Mouse (Mus musculus): Measurements from ENCODE around the gene Wnt4.

The Wnt4 gene

GRCm38 (mm10) chr4:137305831-137306576 is 28.7 kb downstream of the Wnt4 start:
- DNase-seq (ENCODE audit: inconsistent age in 2 of 2, low spot score in 1 of 2) = peak in 1 of 2 experiments; percentile 60

DNA sequence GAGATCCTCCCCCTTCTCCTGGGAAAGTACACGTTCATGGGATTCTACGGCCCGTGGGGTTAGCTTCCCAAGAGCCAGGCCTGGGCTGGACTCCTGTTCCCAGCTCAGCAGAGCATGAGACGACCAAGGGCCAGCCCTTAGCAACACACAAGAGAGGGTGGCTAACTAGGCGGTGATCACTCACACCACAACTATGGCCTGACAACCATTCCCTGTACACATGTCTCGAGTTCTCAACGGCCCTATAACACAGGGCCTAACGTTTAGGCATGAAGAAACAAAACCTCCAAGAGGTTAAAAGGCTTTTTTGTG is 29.2 kb downstream of the Wnt4 start:
- no peak for DNase-seq (ENCODE audit: inconsistent age in 2 of 2, low spot score in 1 of 2)

DNA sequence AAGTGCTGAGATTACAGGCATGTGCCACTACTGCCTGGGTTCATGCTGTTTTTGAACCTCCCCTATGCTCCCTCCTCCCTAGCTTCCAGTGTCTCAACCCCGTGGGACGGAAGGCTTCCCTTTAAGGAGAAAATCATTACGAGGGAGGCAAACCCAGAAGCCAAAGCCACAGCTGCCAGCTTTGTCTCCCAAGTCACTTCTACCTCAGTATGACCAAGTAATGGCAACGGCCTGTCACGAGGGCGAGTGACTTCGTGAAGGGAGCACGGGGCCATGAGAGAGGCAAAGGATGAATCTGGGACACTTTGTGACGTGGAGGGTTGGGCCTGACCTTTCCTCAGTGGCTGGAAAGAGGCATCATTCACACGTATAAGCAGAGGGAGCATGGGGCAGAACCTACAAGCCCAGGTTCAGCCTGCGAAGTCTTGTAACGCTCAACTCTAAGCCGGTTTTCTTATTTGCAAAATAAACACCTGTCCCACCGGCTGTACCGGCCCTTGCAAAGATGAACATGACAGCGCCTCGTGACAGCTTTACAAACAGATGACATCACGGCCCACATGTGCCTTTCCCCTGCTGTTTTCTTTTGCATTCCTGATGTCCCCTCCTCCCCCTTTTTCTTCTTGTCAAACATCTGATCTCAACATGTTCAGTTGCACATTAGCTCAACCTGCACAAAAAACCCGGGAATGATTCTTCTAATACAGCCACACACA is 29.9 kb downstream of the Wnt4 start:
- no peak for DNase-seq (ENCODE audit: inconsistent age in 2 of 2, low spot score in 1 of 2)

GRCm38 (mm10) chr4:137308377-137308776 is 31.1 kb downstream of the Wnt4 start:
- DNase-seq (ENCODE audit: inconsistent age in 2 of 2, low spot score in 1 of 2) = peak in 1 of 2 experiments; percentile 82

DNA sequence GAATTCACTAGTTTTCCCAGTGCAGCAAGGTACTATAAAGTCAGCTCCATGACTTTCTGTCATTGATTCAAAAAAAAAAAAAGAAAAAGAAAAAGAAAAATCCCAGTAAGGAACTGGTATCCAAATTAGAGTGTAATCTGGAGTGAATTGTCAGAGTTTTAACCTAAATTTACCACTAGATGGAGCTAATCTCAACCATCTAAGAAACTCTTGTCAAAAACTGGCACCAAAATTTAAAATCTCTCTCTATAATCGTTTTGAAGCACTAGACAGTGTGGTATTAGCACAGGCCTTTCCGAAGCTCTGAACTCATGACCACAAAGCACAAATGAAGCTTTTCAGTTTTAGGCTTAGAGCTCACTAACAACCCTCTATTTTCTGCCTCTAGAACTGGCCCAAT is 36.2 kb downstream of the Wnt4 start:
- DNase-seq (ENCODE audit: inconsistent age in 2 of 2, low spot score in 1 of 2) = no peak

- no peak for DNase-seq (ENCODE audit: inconsistent age in 2 of 2, low spot score in 1 of 2)
These were observed 37.3 kb downstream of the Wnt4 start for GRCm38 (mm10) chr4:137314561-137314960.

- DNase-seq (ENCODE audit: inconsistent age in 2 of 2, low spot score in 1 of 2) = no peak
These were observed 37.8 kb downstream of the Wnt4 start for GRCm38 (mm10) chr4:137315061-137315460.

GRCm38 (mm10) chr4:137316027-137316770 is 38.9 kb downstream of the Wnt4 start:
- no peak for DNase-seq (ENCODE audit: inconsistent age in 2 of 2, low spot score in 1 of 2)

GRCm38 (mm10) chr4:137324926-137325325 is 47.6 kb downstream of the Wnt4 start:
- no peak for DNase-seq (ENCODE audit: inconsistent age in 2 of 2, low spot score in 1 of 2)

GRCm38 (mm10) chr4:137326494-137326893 is 49.2 kb downstream of the Wnt4 start:
- no peak for DNase-seq (ENCODE audit: inconsistent age in 2 of 2, low spot score in 1 of 2)

- no peak for DNase-seq (ENCODE audit: inconsistent age in 2 of 2, low spot score in 1 of 2)
These were observed 54.8 kb downstream of the Wnt4 start for GRCm38 (mm10) chr4:137332051-137332450.

- DNase-seq (ENCODE audit: inconsistent age in 2 of 2, low spot score in 1 of 2) = peak in 1 of 2 experiments; percentile 68
These were observed 59.2 kb downstream of the Wnt4 start for GRCm38 (mm10) chr4:137336468-137336867.

DNA sequence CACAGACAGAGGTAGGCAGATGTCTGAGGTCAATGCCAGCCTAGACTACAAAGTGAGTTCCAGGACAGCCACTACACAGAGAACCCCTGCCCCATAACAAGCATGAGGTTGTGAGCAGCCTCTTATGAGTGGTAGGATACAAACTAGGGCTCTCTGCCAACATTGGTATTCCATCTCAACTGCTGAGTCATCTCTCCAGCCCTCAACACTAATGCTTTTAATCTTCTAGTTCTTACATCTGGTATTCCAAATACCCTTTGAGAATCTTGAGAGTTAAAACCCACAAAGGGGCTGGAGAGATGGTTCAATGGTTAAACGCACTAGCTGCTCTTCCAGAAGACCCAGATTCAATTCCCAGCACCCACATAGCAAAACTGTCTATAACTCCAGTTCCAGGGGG is 62.1 kb downstream of the Wnt4 start:
- peak; percentile 37 to 87 for DNase-seq (ENCODE audit: inconsistent age in 2 of 2, low spot score in 1 of 2)

- DNase-seq (ENCODE audit: inconsistent age in 2 of 2, low spot score in 1 of 2) = no peak
These were observed 65.5 kb downstream of the Wnt4 start for GRCm38 (mm10) chr4:137342816-137343215.

GRCm38 (mm10) chr4:137345112-137345511 is 67.8 kb downstream of the Wnt4 start:
- no peak for DNase-seq (ENCODE audit: inconsistent age in 2 of 2, low spot score in 1 of 2)

DNA sequence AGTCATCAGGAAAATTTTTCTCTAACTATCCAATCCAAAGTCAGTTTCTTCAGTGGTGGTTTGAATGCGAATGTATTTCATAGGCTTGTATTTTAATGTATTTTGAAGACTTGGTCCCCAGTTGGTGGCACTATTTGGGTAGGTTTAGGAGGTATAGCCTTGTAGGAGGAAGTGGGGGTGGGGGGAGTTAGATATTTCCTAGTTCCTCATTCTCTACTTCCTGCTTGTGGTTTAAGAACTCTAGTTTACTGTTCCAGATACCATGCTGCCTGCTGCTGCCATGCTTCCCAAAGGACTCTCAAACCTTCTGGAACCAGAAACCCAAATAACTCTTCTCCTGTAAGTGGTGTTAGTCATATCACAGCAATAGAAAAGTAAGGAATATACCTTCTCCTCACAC is 68.5 kb downstream of the Wnt4 start:
- no peak for DNase-seq (ENCODE audit: inconsistent age in 2 of 2, low spot score in 1 of 2)

Measured in adrenal gland, adult (tissue).